Mouse (Mus musculus) layer of hippocampus, adult 2 months (tissue): ENCODE measurements around the gene Emc9. TPM values are rescaled to one million over a fixed set of nuclear protein-coding genes. Genes with fewer than 3 reads are reported as not detected.

Source experiments
- DNase-seq, 2 experiments: peaks; one replicate each; pipeline ENCODE4 v3.0.0; 2022; ENCODE audit warnings: low spot score in 2 of 2
- H3K27ac ChIP-seq: fragments of 200-600 bp; 2 replicates; pipeline ENCODE4 v1.8.1; 2022
- H3K4me3 ChIP-seq: fragments of 200-600 bp; 2 replicates; pipeline ENCODE4 v1.8.1; 2022; ENCODE audit warnings: mild to moderate bottlenecking
- CTCF ChIP-seq: fragments of 200-600 bp; conservative IDR thresholded peaks from 2 replicates; pipeline ENCODE4 v1.8.1; 2022; ENCODE audit warnings: antibody characterized with exemption, mild to moderate bottlenecking, moderate library complexity
- long read RNA-seq, 2 experiments: library from polyadenylated mRNA; stranded (forward); transcript quantifications; one replicate each; pipeline ENCODE4 v2.0.0; 2021; ENCODE audit warnings: borderline mapping rate in 2 of 2
- total RNA-seq, 2 experiments: library from RNA; stranded (reverse); gene quantifications; 2 replicates each; pipeline ENCODE4 v1.2.3; 2021

Emc9 gene
- 10 to 100 TPM; 43.5 to 49.7 TPM for total RNA-seq
- long read RNA-seq, experiment 1, transcript Emc9-201 (5 exons, 855 nt) = major isoform, 23 of 30 reads
- long read RNA-seq, experiment 1, partial matches to known transcripts = 0 of 30 reads
- long read RNA-seq, experiment 1, other reads (novel, unspliced or antisense) = 3 of 30 reads
- long read RNA-seq, experiment 2, transcript Emc9-201 (5 exons, 855 nt) = major isoform, 26 of 37 reads
- long read RNA-seq, experiment 2, partial matches to known transcripts = 2 of 37 reads
- long read RNA-seq, experiment 2, other reads (novel, unspliced or antisense) = 4 of 37 reads

GRCm38 (mm10) chr14:55584702-55585565, at the start of gene Emc9:
Gene Emc9, minus strand, starts transcription at chr14:55585302.
- H3K27ac ChIP-seq = peak within 1 kb of the TSS; percentile 93
- DNase-seq = peak; percentile 61 to 66
- TF ChIP-seq CTCF = no peak
- peak within 1 kb of the TSS; percentile 84 for H3K4me3 ChIP-seq

GRCm38 (mm10) chr14:55629312-55629711, 44.2 kb upstream of the Emc9 start:
- DNase-seq = peak in 1 of 2 experiments; percentile 31
- TF ChIP-seq CTCF = peak; percentile 91
- Histone ChIP-seq H3K4me3 (no peak overlapping the region), H3K27ac (no peak overlapping the region)

GRCm38 (mm10) chr14:55628077-55628827, 43.1 kb upstream of the Emc9 start:
- Histone ChIP-seq H3K27ac (no peak overlapping the region), H3K4me3 (no peak overlapping the region)
- no peak for TF ChIP-seq CTCF
- DNase-seq = no peak

DNA sequence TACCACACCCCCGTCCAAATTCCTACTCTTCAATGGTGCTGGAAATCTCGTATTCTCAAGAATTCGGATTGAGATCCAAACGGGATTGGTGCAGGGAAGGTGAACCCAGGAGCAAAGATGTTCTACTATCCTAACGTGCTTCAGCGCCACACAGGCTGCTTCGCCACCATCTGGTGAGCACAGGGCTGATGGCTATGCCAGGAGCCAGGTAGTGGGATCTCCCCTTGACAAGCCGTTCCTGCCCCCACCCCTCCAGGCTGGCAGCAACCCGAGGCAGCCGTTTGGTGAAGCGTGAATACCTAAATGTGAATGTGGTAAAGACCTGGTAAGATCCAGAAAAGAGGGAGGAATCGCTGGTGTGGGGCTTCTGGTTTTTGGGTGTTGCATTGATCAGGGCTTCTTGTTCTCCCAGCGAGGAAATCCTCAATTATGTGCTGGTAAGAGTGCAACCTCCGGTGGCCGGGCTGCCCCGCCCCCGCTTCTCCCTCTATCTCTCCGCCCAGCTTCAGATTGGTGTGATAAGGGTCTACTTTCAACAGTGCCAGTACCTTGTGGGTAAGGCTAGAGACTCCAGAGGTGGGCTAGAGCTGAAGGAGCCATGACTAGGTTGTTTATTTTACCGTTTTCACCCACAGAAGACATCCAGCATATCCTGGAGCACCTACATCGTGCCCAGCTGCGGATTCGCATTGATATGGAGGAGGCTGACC, 33.5 kb upstream of the Emc9 start:
- no peak overlapping the region for H3K27ac ChIP-seq
- DNase-seq = no peak
- peak overlapping the region; percentile 6; the same call in 1 of the 2 replicates for H3K4me3 ChIP-seq
- no peak for TF ChIP-seq CTCF

- peak within 1 kb of the TSS; percentile 6; the same call in 1 of the 2 replicates for H3K4me3 ChIP-seq
- no peak for DNase-seq
These were observed 32.7 kb upstream of the Emc9 start, which contains the start of gene Rec8 for GRCm38 (mm10) chr14:55617822-55618221. Gene Rec8, plus strand, starts transcription at chr14:55618037.

GRCm38 (mm10) chr14:55616844-55617243, 31.7 kb upstream of the Emc9 start:
- H3K27ac ChIP-seq = no peak overlapping the region
- no peak for TF ChIP-seq CTCF
- H3K4me3 ChIP-seq = no peak overlapping the region
- no peak for DNase-seq

More at GRCm38 (mm10) chr14:55617822-55618221, 32.7 kb upstream of the Emc9 start, which contains the start of gene Rec8:
- TF ChIP-seq CTCF = no peak
- no peak within 1 kb of the TSS for H3K27ac ChIP-seq

- Histone ChIP-seq H3K4me3 (no peak overlapping the region), H3K27ac (no peak overlapping the region)
- no peak for DNase-seq
- no peak for TF ChIP-seq CTCF
These were observed 30.8 kb upstream of the Emc9 start for GRCm38 (mm10) chr14:55615876-55616275.

GRCm38 (mm10) chr14:55614565-55615178, 29.6 kb upstream of the Emc9 start:
- TF ChIP-seq CTCF = no peak
- Histone ChIP-seq H3K4me3 (no peak overlapping the region), H3K27ac (no peak overlapping the region)
- no peak for DNase-seq

- Histone ChIP-seq H3K27ac (no peak overlapping the region), H3K4me3 (no peak overlapping the region)
- DNase-seq = no peak
- TF ChIP-seq CTCF = no peak
These were observed 28.2 kb upstream of the Emc9 start for GRCm38 (mm10) chr14:55613346-55613745.

DNA sequence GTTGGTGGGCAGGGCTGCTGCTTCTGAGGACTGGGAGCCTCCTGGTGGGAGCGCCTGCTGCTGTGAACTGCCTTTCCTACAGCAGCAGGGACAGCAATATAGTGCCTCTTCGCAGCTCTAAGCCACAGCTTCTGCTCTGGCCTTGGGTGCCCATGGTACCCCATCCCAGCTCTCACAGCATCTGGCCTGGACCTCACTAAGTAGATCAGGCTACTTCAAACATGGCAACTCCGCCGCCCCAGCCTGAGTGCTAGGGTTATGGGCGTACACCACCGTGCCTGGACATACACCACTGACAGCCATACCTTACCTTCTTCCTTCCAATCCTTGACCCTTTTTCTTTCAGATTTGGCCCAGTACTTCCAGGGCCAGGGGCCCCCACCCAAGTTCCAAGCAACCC, 23.2 kb upstream of the Emc9 start:
- Histone ChIP-seq H3K4me3 (no peak overlapping the region), H3K27ac (no peak overlapping the region)
- TF ChIP-seq CTCF = no peak
- DNase-seq = no peak

DNA sequence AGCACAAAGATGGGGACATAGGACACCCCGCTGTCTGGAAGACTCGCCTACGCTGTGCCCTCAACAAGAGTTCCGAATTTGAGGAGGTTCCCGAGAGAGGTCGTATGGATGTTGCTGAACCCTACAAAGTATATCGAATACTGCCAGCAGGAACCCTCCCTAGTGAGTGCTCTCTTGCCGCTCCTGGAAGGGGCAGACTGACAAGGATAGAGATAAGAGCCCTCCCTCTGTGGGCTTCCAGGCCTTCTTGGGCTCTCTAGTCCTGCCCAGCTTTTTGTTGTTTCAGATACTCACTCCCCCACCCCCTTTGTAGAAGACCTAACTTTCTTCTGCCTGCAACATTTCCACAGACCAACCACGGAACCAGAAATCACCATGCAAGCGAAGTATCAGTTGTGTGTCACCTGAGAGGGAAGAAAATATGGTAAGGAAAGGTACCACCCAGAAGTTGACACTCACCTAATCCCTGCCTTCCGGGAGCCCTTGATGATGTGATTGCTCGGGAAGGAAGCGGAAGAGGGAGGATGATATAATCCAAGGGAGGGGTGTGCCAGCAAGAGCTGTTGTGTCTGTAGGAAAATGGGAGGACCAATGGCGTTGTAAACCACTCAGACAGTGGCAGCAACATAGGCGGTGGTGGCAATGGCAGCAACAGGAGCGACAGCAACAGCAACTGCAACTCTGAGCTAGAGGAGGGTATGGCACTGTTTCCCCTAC, 20.8 kb upstream of the Emc9 start:
- Histone ChIP-seq H3K27ac (no peak overlapping the region), H3K4me3 (no peak overlapping the region)
- no peak for TF ChIP-seq CTCF
- no peak for DNase-seq
